8 mouse cellular contexts compared by ENCODE assay signal in the genomic region with DNA sequence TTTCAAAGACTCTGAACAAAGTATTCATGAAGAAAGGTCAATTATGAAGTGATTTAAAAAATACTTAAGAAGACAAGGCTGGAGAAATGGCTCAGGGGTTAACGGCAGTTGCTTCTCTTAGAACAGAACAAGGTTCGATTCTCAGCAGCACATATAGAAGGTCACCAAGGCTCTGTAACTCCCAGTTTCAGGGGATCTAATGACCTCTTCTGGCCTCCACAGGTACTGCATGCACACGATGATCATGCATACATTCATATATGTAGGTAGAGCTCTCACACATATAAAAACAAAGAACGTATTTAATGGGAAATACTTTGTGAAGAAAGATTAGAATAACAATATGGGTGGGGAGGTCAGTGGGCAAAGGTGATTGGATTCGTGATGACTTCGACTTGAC. TPM values are rescaled to one million over a fixed set of nuclear protein-coding genes. Genes with fewer than 3 reads are reported as not detected.
DNase-seq lines count a peak whose midpoint lies in the region; ATAC-seq and TF ChIP-seq lines count a peak whose summit lies in the region.

No protein-coding gene starts in this region.

- no peak for TF ChIP-seq EP300 in lung, postnatal 0 days (IDR thresholded peaks at IDR 0.05)

- H3K27ac ChIP-seq in heart, embryonic 12.5 days (ENCODE audit: poor library complexity, severe bottlenecking), result no peak overlapping the region
- H3K27ac ChIP-seq in lung, postnatal 0 days (ENCODE audit: low read length), result no peak overlapping the region
- no peak overlapping the region for H3K27ac ChIP-seq in midbrain, embryonic 13.5 days

- no peaks in the 10 kb centered on the region for H3K9me3 ChIP-seq in heart, embryonic 12.5 days (replicated peaks)
- no peaks in the 10 kb centered on the region for H3K9me3 ChIP-seq in G1E (replicated peaks)
- no peaks in the 10 kb centered on the region for H3K9me3 ChIP-seq in lung, postnatal 0 days (ENCODE audit: low read length)
- H3K9me3 ChIP-seq in midbrain, embryonic 13.5 days, result no peaks in the 10 kb centered on the region

- H3K27me3 ChIP-seq in heart, embryonic 12.5 days (replicated peaks), result no peaks in the 10 kb centered on the region
- peaks cover 2% of the 10 kb centered on the region; the same call in 1 of the 2 replicates for H3K27me3 ChIP-seq in G1E (ENCODE audit: insufficient read depth, low read length)
- no peaks in the 10 kb centered on the region for H3K27me3 ChIP-seq in lung, postnatal 0 days (replicated peaks; ENCODE audit: insufficient read depth, low read length)
- no peaks in the 10 kb centered on the region for H3K27me3 ChIP-seq in midbrain, embryonic 13.5 days

- peaks cover 21% of the 10 kb centered on the region for H3K4me1 ChIP-seq in heart, embryonic 12.5 days (replicated peaks)
- H3K4me1 ChIP-seq in G1E (ENCODE audit: insufficient read depth, low read depth, low read length), result no peaks in the 10 kb centered on the region
- H3K4me1 ChIP-seq in lung, postnatal 0 days (ENCODE audit: insufficient read depth, low read depth, low read length), result no peaks in the 10 kb centered on the region; the same call in 1 of the 2 replicates
- H3K4me1 ChIP-seq in midbrain, embryonic 13.5 days (replicated peaks), result 0 out of 2 replicates have a peak, but pooled peaks cover 3% of the 10 kb centered on the region

- no peak overlapping the region for H3K4me3 ChIP-seq in heart, embryonic 12.5 days
- no peak overlapping the region for H3K4me3 ChIP-seq in G1E (ENCODE audit: low read depth, low read length)
- H3K4me3 ChIP-seq in lung, postnatal 0 days (ENCODE audit: low read depth, low read length), result no peak overlapping the region
- no peak overlapping the region for H3K4me3 ChIP-seq in midbrain, embryonic 13.5 days (replicated peaks)

- intact Hi-C loops in gastrocnemius, postnatal 14 days (cut with DNase I; ENCODE audit: low total_unique reads), result no loop called here

- peak; percentile 27 for DNase-seq in heart, postnatal 4 days
- no peak for DNase-seq in G1E (ENCODE audit: low spot score)
- peak; percentile 8 for DNase-seq in embryo, embryonic 11.5 days (ENCODE audit: low read depth, low spot score)
- peak; percentile 11 for DNase-seq in lung, postnatal 0 days (ENCODE audit: low spot score)
- no peak for DNase-seq in gastrocnemius, postnatal 14 days
- DNase-seq in testis, postnatal 10 days (ENCODE audit: low spot score), result no peak

- no peak overlapping the region for H3K9ac ChIP-seq in heart, embryonic 12.5 days
- H3K9ac ChIP-seq in lung, postnatal 0 days (replicated peaks; ENCODE audit: low read depth), result no peak overlapping the region
- H3K9ac ChIP-seq in midbrain, embryonic 13.5 days (replicated peaks), result no peak overlapping the region

- 87% methylated on average over 6 of the region's 6 CpGs for WGBS in heart, embryonic 12.5 days
- 83% methylated on average over 6 of the region's 6 CpGs for WGBS in lung, postnatal 0 days
- WGBS in midbrain, embryonic 13.5 days, result 93% methylated on average over 6 of the region's 6 CpGs

- no peak for ATAC-seq in heart, embryonic 12.5 days (ENCODE audit: insufficient number of reproducible peaks, low FRiP score)
- peak; percentile 28; the same call in 1 of the 2 replicates for ATAC-seq in G1E (ENCODE audit: extremely low read depth, insufficient number of reproducible peaks, low FRiP score, poor library complexity, severe bottlenecking)
- ATAC-seq in lung, postnatal 0 days, result no peak
- ATAC-seq in midbrain, embryonic 13.5 days, result no peak

- peaks cover 19% of the 10 kb centered on the region for H3K36me3 ChIP-seq in heart, embryonic 12.5 days
- no peaks in the 10 kb centered on the region for H3K36me3 ChIP-seq in G1E (replicated peaks)
- H3K36me3 ChIP-seq in lung, postnatal 0 days (ENCODE audit: insufficient read depth, low read length), result no peaks in the 10 kb centered on the region
- H3K36me3 ChIP-seq in midbrain, embryonic 13.5 days, result peaks cover 25% of the 10 kb centered on the region

- TF ChIP-seq CTCF in G1E (IDR thresholded peaks at IDR 0.05; ENCODE audit: low read depth, low read length), result no peak
- peak; percentile 81 for TF ChIP-seq CTCF in lung, postnatal 0 days (IDR thresholded peaks at IDR 0.05)

- no peak overlapping the region for H3K4me2 ChIP-seq in heart, embryonic 12.5 days
- no peak overlapping the region for H3K4me2 ChIP-seq in lung, postnatal 0 days (replicated peaks; ENCODE audit: low read depth, low read length)
- no peak overlapping the region for H3K4me2 ChIP-seq in midbrain, embryonic 13.5 days (replicated peaks)

RNA-seq across cellular contexts. Expression of gene Adgra3, which starts 56.5 kb away (rescaled TPM):
- 10 to 100 TPM; 34.6 to 40.5 TPM for total RNA-seq in heart, postnatal 4 days (2021)
- 25.1 and 28.1 TPM in 2 replicates for polyA plus RNA-seq in heart, embryonic 12.5 days (2016; fragmentation: Nextera tagmentation; extraction: Ambion mirVana)
- total RNA-seq in G1E (2014; fragmentation: Nextera tagmentation) (not detected in 2 replicates), G1E (2017) (0.12 and 0.16 TPM in 2 replicates)
- not detected in 2 replicates for polyA plus RNA-seq in G1E (2012)
- 12.2 and 14.2 TPM in 2 replicates for polyA plus RNA-seq in lung, postnatal 0 days (2015; fragmentation: Nextera tagmentation; extraction: Ambion mirVana)
- 10 to 100 TPM; 13.5 to 23.2 TPM for total RNA-seq in gastrocnemius, postnatal 14 days (2021)
- polyA plus RNA-seq in midbrain, embryonic 13.5 days (2015; fragmentation: Nextera tagmentation; extraction: Ambion mirVana), result 16.5 and 21.4 TPM in 2 replicates

Comparison
In these comparisons a context has a peak if more than half of its experiments do, and no peak if none do; other contexts are left out.
1. DNase-seq: peak in heart, postnatal 4 days (single experiment), embryo, embryonic 11.5 days (single experiment) and lung, postnatal 0 days (single experiment); none in G1E (single experiment), gastrocnemius, postnatal 14 days (single experiment) and testis, postnatal 10 days (single experiment).
2. RNA of gene Adgra3, which starts 56.5 kb away (polyA plus RNA-seq): 25.1 to 28.1 TPM in heart, embryonic 12.5 days, 16.5 to 21.4 TPM in midbrain, embryonic 13.5 days and 12.2 to 14.2 TPM in lung, postnatal 0 days; not detected in G1E; every median in the first group is over 10 times any median in the second.